Mouse (Mus musculus): ENCODE measurements around the gene Olfr418. TPM values are rescaled to one million over a fixed set of nuclear protein-coding genes. Genes with fewer than 3 reads are reported as not detected.

Gene Olfr418
- polyA plus RNA-seq, 1 experiment: not detected

DNA sequence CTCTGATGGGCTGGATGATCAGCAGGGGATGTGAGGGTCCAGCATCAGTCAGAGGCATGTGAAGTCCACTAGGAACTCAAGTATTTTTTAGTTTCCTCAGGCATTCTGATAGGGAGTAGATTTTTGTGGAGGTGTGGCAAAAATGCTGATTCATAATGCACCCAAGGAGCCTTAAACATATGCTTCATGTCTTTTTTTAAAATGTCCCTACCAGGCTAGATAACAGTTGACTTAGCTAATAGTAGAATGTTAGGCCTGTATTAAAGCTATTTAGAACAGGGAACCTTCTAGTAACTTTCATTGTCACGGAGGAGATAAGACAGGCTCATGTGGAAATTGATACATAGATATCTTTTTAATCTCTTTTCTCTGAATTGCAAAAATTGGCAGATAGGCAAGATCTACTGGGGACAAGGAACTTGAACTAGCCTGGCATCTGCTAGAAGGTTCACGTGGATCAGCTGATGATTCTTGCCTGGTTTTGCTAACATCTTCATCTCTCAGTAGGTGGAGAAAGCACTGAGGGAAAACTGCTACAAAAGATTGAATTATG, 52.2 kb downstream of the Olfr418 start:
- 92% methylated on average over 2 of the region's 2 CpGs for WGBS
- Histone ChIP-seq H3K4me1 (ENCODE audit: control insufficient read depth, insufficient read depth, low read length) (no peaks in the 10 kb centered on the region), H3K4me3 (replicated peaks; ENCODE audit: insufficient read depth, low read depth, low read length) (no peak overlapping the region), H3K27me3 (ENCODE audit: control insufficient read depth, insufficient read depth, low read length) (no peaks in the 10 kb centered on the region), H3K27ac (ENCODE audit: insufficient read depth, low read length) (no peak overlapping the region)
- TF ChIP-seq CTCF (IDR thresholded peaks at IDR 0.05; ENCODE audit: borderline replicate concordance, insufficient read depth, low read depth, low read length) (no peak), POLR2A (IDR thresholded peaks at IDR 0.05; ENCODE audit: borderline replicate concordance, insufficient read depth, low read length) (no peak)
- DNase-seq: no peak

DNA sequence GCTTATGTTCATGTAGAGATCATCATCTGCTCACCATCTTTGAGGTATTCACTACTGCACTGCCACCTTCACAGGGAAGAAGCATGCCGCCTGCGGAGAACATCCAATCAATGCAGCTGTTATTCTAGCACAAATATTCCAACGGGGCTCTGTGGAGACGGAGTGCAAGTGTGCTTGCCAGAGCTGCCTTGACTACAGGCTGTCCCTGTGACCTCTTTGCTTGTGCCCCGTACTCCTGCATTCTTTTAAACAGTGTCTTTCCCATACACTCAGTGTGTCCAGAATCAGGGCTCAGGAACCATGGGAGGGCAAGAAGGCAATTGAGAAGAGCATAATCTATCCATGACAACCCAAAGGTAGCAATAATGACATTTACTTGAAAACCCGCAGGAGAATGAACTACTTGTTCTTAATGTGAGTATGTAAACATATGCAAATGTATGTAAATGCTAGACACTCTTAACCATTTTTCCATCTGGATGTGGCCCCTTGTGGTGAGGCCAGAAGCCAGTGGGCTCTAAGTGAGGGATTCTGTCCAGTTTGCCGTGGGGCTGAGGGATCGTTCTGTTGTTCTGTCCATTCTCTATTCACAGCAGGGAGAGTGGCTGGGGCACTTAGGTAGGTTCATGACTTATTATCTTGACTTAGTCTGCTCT, 55.9 kb downstream of the Olfr418 start:
- TF ChIP-seq POLR2A (IDR thresholded peaks at IDR 0.05; ENCODE audit: borderline replicate concordance, insufficient read depth, low read length) (no peak), CTCF (IDR thresholded peaks at IDR 0.05; ENCODE audit: borderline replicate concordance, insufficient read depth, low read depth, low read length) (no peak)
- DNase-seq: no peak
- H3K4me1 ChIP-seq (ENCODE audit: control insufficient read depth, insufficient read depth, low read length): no peaks in the 10 kb centered on the region
- 33% methylated on average over 8 of the region's 8 CpGs for WGBS
- H3K4me3 ChIP-seq (replicated peaks; ENCODE audit: insufficient read depth, low read depth, low read length): no peak overlapping the region
- no peak overlapping the region for H3K27ac ChIP-seq (ENCODE audit: insufficient read depth, low read length)
- H3K27me3 ChIP-seq (ENCODE audit: control insufficient read depth, insufficient read depth, low read length): no peaks in the 10 kb centered on the region

DNA sequence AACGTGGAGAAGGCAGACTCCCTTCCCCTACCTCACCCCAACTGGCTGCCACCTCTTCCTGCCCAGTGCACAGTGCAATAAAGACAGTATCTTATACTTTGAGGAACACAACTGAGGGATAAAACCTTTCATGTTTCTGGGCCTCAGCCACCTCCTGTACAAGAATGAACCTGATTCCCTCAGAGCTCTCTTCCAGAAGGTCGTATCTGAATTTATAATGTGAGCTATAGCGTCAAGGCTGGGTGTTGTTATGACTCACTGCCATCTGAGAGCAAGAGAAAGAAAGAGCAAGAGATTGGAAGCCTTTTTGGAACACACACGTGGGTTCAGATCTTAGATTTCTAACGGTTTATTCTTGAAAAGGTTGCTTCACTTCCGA, 56.4 kb downstream of the Olfr418 start:
- Histone ChIP-seq H3K4me1 (ENCODE audit: control insufficient read depth, insufficient read depth, low read length) (no peaks in the 10 kb centered on the region), H3K4me3 (replicated peaks; ENCODE audit: insufficient read depth, low read depth, low read length) (no peak overlapping the region), H3K27me3 (ENCODE audit: control insufficient read depth, insufficient read depth, low read length) (no peaks in the 10 kb centered on the region), H3K27ac (ENCODE audit: insufficient read depth, low read length) (no peak overlapping the region)
- TF ChIP-seq CTCF (IDR thresholded peaks at IDR 0.05; ENCODE audit: borderline replicate concordance, insufficient read depth, low read depth, low read length): no peak
- no peak for TF ChIP-seq POLR2A (IDR thresholded peaks at IDR 0.05; ENCODE audit: borderline replicate concordance, insufficient read depth, low read length)
- 73% methylated on average over 6 of the region's 6 CpGs for WGBS
- DNase-seq: no peak

Other genes with a start within 250 kb of the Olfr418 start
- not detected in 2 replicates for gene Olfr1408, start 128.6 kb upstream of the Olfr418 start, polyA plus RNA-seq (2012; rRNA removed)
- gene Olfr1406, start 75.4 kb upstream of the Olfr418 start, polyA plus RNA-seq (2012; rRNA removed): not detected in 2 replicates
- not detected in 2 replicates for gene Olfr218, start 68.2 kb upstream of the Olfr418 start, polyA plus RNA-seq (2012; rRNA removed)
- gene Olfr1404, start 53.6 kb upstream of the Olfr418 start, polyA plus RNA-seq (2012; rRNA removed): not detected in 2 replicates
- gene Fcer1a, start 38.8 kb upstream of the Olfr418 start, polyA plus RNA-seq (2012; rRNA removed): not detected in 2 replicates
- gene Mptx2, start 11.8 kb downstream of the Olfr418 start, polyA plus RNA-seq (2012; rRNA removed): not detected in 2 replicates
- 250 and 253 TPM in 2 replicates for gene Ackr1, start 67.7 kb downstream of the Olfr418 start, polyA plus RNA-seq (2012; rRNA removed)
- 1.3 and 2.0 TPM in 2 replicates for gene Aim2, start 84.9 kb downstream of the Olfr418 start, polyA plus RNA-seq (2012; rRNA removed)
- 979 and 1,062 TPM in 2 replicates for gene Cadm3, start 101.7 kb downstream of the Olfr418 start, polyA plus RNA-seq (2012; rRNA removed)
- 0.25 and 0.36 TPM in 2 replicates for gene Ifi206, start 225.0 kb downstream of the Olfr418 start, polyA plus RNA-seq (2012; rRNA removed)